Mouse (Mus musculus) c-Kit-positive CD71-positive TER-119-positive erythroid progenitor cells, embryonic 14.5 days (primary cell): ENCODE results near the gene Tldc1.
A peak's percentile ranks its signal among the peaks of the same experiment; 100 is the strongest.

Experiments
- DNase-seq: peaks from one replicate; pipeline ENCODE4 v3.0.0-alpha.2; 2013; ENCODE audit warnings: low spot score

The Tldc1 gene

DNA sequence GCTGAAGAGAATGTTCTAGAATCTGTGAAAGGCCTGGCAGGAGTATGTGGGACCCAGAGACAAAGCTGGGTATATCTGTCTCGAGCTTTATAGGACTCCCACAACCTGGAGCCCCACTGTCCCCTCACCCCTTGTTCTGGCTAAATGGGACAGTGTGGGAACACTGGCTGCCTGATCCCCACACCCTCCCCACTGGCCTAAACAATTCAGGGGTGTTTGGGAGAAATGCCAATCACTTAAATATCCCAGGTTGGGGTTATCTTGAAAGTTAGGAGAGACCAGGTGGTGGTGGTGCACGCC lies 20.7 kb upstream of the Tldc1 start:
- DNase-seq: no peak

DNA sequence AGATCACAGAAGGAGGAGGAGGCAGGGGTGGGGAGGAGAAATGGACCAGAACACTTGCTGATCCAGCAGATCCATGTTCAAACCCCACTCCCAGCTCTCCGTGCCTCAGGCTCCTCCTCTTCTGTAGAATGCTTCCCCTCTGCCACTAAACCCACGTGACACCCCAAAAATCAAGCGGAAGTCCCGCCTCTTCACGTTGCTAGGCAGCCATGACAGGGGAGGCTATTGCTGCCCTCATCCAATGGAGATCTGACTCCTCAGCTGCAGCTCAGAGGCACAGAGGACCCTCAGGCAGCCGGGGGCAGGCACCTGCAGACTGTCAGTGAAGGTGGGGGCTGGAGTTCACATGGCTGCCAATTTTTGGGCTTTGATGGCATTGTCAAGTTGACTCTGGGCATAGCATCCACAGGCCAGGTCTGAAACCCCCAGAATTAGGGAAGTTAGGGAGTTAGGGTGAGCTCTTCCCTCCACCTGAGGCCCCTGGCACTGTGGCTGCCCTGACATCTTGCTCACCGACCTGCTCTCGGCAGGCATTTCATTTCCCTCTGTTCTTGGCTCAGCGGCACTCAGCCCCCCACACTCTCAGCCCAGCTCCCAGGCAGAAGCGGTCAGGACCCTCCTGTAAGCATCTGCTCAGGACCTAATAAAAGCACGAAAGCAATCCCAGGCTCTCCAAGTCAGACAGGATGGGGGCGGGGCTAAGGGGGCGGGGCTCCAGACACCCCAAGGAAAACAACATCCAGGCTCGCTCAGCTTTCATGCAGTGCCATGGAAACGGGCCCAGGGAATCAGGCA lies 20.2 kb upstream of the Tldc1 start:
- no peak for DNase-seq

DNA sequence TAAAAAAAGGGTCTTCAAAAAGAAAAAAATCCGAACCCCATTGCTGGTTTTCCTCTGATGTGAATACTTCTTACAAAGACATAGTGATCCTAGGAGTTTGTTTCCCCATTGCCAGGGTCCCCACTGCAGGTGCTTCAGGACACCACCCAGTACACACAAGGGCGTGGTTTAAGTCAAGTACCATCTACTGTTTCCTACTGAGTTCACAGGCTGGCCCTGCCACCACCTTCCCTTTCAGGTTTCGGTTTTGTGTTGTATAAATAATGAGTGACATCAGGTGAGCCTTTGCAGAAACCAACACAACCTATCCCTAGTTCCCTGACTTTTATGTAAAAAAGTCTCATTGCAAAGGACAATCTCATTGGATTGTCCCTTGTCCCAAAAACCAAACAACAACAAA lies 17.4 kb upstream of the Tldc1 start:
- DNase-seq: no peak

DNA sequence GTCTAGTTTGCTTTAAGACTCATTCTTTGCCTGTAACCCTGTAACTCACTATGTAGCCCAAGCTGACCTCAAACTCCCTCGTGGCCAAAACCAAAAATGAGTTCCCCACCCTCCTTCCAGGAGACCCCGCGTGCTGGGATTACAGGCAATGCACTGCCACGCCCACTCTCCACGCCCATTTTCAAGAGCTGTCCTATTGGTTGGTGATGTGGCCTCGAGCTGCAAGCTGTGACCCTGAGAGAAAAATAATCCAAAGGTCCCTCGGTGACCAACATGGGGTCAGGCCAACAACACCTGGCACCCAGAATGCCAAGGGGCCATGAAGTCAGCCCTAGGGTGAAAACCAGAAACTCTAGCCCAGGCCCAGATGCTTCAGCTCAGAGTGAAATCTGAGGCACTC lies 16.5 kb upstream of the Tldc1 start:
- no peak for DNase-seq

DNA sequence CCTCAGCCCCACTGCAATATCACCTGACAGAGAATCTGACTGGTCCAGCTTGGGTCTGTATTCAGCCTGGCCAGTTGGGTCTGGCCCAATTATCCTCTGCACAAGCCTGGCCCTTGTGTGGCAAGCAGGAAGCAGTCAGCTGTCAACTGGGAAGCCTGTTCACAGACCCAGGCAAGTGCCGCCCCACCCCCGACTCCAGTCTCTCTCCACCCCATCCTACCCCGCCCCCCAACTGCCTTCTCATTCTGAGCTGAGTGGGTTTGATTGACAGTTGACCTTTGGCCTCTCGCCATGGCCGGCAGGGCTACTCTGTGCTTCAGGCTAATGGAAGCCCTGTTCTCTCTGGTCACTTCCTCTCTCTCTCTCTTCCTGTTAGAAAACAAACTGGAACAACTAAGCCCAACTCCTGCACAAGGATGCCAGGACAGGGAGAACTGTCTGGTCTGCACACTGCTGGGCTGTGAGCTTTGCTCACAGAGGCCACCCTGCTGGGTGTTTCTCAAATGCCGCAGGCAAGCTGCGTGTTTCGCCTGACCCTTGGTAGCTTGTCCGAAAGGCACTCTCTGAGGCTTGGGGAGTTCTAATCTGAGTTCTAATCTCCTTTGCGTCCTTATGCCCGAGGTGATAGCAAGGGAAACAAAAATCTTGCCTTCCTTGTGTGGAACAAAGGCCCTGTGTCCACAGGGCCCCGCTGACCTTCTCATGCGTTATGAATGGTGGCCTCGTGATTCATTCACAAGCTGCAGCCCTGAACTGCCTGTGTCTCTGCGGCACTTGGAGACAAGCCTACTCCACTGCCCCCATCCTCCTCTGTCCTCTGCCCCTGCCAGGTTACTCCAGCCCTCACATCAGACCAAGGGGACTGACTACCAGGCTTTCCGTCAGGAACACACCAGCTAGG lies 13.8 kb upstream of the Tldc1 start:
- DNase-seq: no peak

DNA sequence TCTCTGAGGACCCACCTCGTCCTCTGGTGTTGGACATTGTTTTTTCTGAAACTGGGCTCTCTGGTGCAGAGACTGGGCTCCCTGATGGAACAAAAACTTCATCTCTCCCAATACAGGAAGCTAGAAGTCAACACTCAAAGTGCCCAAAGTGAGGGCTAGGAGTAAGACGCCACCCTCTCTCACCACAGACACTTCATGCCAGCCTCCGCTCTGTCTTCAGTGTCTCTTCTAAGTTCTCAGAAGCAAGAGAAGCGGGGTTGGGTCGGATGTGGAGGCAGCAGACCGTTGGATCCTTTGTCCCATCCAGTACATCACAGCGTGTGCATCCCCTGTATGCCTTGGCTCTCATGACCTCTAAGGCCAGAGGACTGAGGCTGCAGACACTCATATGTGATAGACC lies 11.4 kb upstream of the Tldc1 start:
- no peak for DNase-seq

DNA sequence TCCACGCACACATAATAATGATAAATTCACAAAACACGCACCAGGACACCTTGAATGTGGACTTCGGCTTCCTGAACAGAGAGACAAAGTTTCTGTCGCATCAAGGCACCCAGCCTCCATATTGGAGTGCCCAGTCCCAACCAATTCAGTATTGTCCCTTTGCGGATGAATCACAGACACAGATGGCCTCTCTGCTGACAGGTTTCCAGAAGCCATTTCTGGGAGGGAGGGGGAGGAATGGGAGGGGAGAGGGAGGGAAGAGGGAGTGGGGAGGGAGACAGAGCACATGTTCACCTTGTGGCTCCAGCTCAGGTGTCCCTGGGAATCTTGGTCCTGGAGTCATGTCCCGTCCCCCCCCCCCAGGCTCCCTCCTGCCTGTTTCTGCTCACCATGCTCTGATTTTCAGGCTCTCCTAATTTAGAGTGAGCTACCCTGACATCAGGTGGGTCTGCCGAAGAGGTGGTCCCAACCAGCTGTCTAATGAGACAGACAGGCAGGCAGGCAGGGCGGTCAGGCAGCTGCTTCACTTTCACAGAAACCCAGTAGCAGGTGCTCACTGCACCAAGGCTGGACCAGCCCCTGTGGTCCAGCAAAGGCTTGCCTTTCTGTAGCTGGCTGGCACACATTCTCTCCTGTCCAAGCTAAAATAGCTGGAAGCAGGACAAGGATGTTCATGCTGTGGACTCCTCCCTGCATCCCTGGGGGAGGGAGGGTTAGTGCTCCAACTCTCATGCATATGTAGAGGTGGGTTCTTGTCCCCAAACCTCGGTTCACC lies 10.6 kb upstream of the Tldc1 start:
- DNase-seq: no peak

DNA sequence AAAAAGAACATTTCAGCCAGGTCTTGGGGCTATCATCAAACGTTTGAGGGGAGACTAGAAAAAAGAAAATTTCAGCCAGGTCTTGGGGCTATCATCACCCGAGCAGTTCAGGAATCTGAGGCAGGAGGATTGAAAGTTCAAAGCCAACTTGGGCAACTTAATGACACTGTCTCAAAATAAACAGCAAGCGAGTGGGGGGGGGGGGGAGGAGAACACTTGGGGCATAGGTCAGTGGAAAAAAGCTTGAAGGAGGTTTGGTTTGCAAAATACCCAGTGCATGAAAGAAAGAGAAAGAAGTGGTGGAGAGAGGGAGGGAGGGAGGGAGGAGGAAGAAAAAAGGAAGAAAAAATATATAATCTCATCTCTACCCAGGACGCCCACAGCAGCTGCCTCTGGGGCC lies 9.1 kb upstream of the Tldc1 start:
- DNase-seq: no peak

DNA sequence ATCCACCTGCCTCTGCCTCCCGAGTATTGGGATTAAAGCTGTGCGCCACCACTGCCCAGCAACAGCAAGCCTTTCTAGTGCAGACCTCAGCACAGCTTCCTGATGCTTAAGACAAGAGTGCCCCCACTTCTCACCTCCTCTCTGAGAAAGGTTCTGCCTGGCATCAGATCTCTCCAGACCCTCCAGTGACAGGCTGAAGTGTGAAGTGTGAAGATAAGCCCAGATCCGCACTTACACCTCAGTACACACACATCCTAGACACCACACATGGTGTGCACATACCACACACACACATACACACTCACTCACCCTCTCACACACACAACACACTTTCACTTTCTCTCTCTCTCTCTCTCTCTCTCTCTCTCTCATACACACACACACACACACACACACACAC lies 8.7 kb upstream of the Tldc1 start:
- DNase-seq: no peak

DNA sequence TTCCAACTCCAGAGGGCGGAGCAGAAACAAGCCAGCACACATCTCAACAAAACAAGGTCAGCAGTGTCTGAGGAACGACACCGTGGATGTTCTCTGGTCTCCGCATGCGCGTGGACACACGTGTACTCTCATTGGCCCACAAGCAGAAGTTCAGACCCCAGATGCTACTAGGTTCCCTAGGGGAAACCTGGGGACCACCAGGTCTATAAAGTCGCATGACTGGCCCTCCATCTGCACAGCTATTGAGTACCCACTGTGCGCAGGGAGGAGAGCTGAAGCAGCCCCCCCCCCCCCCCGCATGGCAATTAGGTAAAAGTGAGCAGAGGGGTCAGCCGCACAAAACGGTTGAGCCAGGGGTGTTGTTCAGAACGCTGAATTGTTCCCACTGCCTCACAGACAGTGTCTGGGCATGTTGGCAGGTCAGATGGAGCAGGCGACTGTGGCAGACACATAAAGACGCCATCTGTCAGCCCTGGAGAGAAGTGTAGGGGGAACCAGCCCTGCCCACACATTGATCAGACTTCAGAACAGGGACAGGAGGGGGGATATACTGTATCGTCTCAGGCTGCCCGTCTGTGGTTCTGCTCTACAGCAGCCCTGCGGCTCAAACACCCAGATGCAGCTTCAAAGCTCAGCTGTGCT lies 7.7 kb upstream of the Tldc1 start:
- no peak for DNase-seq

DNA sequence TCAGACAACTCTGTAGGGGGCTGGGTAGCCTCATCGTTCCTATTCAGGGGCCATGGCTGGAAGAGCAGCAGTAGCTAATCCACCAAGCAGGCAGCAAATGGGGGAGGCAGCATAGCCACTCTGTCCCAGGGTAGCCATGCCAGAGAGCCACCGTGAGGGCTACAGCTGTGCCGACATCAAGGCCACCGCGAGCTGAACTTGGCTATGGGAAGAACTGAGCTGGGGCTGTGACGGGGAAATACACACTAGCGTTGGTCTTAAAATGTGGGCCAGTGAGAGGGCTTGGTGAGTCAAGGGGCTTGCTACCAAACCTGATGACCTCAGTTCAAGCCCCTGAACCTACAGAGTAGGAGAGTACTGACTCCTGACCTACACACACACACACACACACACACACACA lies 6.5 kb upstream of the Tldc1 start:
- no peak for DNase-seq

DNA sequence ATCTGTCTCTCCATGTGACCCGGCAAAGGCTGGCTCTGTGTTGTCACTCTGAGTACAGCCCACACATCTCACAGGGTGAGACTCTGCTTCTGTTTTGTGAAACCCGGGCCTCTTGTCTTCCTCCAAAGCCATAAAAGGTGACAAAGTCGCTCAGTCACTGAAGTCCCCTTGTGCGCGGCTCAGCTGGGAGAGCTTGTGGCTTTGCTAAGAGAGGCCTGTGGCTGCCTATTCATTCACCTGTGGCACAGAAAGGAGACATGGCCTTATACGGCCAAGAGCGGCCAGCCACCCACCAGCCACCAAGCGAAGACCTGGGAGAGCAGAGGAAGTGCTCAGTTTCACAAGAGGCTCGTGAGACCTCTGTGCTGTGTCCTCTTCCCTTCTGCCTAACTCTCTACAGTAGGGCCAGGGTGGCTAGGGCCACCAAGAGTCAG lies 5.9 kb upstream of the Tldc1 start:
- DNase-seq: no peak

DNA sequence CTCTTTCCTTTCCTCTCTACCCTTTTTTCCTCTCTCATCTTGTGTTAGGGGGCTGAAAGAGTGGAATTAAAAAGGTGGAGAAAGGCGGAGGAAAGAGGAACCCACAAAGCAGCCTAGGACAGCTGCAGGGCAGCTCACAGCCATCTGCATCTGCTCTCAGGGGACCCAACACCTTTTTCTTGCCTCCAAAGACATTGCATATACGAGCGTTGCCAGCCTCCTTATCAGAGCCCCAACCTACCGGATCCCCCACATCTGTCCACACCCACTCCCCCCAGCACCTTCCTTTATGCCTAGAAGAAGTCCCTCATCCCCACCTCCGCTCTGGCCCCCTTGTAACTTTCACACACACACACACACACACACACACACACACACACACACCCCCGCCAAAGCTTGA lies 5.4 kb upstream of the Tldc1 start:
- DNase-seq: no peak

DNA sequence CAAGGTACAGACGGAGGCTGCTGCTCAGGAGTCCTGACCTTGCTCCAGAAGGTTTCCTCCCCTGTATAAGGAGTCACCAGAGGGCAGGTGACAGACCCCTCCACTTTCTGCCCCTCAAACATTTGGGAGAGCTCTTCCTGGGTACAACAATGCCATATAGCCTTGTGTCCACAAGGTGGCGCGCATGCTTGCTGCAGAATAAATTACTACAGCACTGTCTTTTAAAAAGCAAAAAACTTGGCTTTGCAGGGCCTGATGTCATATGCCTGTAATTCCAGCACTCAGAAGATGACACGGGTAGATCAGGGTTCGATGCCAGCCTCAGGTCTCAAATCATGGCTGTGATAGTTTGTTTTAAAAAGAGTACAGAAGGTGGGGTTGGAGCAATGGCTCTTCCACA lies 4.5 kb upstream of the Tldc1 start:
- peak; percentile 47 for DNase-seq

DNA sequence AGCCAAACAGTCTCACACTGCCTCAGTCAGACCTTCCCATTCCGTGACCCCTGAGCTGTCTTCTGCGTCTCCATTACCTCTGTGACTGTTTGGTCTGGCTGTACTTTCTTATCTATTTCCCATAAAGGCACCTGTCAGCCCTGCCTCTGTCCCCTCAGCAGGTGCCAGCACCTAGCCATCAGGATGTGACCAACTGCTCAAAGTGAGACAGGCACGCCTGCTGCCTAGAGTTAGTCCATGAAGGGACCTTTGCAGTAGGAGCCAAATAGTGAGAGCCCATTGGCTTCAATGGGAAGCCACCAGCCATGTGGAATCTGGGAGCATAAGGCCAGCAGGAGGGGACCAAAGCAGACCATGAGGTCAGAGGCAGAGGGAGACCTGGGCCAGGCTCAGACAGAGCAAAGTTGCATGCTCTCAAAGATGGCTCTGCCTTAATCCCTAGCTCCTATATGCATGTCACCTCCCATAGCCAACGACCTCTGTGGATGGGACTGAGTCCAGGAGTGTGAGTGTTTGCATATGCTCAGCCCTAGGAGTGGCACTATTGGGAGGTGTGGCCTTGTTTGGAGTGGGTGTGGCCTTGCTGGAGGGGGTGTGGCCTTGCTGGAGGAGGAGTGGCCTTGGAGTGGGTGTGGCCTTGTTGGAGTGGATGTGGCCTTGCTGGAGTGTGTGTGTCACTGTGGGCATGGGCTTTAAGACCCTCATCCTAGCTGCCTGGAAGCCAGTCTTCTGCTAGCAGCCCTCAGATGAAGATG lies 3.0 kb upstream of the Tldc1 start:
- DNase-seq: peak; percentile 40

DNA sequence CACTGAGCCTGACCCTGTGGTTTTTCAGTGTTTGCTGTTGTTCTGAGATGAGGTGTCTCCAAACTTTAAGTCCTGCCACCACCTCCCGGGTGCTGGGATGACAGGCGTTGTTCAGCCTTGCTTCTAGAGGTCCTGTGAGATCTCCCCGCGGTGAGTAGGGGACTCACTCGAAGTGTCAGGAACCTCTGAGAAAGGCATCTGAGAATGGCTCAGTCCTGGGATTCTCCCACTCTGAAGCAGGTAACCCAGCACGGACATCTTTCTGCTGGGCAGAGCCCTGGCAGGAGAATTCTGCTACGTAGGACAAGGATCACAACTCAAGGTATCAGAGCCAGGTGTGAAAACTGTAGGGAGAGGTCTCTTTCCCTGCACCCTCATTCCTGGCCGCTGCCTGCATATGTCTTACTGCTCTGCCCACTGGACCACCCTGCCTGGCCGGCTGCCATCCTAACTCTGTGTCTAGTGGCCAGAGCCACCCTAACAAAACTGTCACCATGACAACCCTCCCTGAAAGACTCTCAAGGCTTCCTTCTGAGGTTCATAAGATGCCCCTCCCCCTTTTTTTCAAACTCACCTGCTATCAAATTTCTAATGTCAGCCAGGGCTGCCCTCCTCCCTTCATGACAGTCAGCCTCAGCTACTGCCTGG lies 2.3 kb upstream of the Tldc1 start:
- no peak for DNase-seq

DNA sequence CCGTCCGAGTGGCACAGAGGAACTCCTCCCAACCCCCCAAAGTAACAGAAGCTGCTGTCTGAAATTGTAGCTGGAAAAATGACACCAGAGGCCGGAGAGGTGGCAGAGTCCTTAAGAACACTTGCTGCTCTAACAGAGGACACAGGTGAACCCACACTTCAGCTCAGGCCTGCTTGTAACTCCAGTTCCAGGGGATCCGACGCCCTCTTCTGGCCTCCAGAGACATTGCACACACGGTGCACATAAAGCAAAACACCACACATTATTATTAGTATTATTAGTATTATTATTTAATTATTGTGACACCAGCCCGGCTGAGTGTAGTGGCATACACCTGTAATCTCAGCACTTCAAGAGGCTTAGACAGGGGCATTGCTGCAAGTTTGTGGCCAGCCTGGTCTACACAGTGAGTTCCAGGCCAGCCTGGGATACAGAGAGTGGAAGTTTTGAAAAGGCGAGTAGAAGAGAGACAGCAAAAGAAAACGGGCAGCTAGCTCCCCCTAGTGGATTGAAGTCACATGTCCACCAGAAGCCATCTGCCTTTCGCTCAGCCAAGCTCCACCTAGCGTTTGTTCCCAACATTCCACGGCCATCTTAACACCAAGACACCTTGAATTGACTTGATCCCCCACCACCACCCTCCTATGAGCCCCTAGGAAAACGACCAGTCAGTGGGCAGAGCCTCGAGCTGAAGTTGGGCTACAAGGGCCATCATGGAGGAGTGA lies 959 bp upstream of the Tldc1 start:
- peak; percentile 82 for DNase-seq

DNA sequence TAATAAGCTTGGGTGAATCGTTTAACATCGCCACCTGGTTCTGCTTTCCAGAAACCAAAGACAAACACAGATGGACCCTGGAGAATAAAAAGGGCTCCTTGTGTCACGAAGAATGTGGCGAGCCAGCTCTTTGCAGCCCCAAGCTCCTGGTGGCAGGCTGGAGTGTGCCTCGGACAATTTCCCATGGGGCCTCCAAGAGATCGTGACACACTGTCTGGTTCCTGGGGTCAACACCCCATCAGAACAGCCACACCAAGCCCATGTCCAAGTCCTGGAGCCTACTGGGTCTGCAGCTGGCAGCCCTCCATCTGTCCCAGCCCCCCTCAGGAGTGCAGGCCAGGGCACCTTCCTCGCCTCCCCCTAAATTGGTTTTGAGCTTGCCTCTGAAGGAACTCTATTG lies 451 bp downstream of the Tldc1 start:
- no peak for DNase-seq

DNA sequence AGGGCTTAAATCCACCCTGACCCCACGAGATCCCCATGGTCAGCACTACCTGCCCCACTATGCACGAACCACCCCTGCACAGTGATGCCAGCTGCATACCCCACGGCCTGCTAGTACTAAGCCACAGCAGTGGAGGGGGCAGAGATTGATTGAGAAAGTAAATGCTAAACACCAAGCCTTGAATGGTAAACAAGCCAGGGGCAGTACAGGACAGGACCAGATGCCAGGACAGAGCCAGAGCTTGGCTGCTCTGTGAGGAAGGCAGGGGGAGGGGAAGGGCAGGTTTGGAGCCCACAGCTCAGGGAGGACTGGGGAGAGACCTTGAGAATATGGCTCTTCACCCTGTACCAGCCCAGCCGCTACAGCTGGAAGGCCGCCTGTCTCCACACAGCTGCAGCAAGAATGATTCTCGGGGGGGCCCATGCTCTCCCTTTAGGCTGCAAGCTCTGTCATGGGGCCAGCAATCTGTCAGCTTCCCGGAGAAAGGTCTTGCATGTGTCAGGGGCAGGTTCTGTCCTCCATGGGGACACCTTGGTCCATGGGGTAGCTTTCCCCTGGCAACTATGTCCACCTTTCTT lies 1.5 kb downstream of the Tldc1 start:
- DNase-seq: no peak
